Mouse (Mus musculus): Measurements from ENCODE around the gene Eef1akmt4. TPM values are rescaled to one million over a fixed set of nuclear protein-coding genes. Genes with fewer than 3 reads are reported as not detected.
A peak's percentile ranks its signal among the peaks of the same experiment; 100 is the strongest.
"Not testable (repeated sequence)": the region's sequence is repeated elsewhere in the genome, so short reads cannot be mapped to it uniquely, and the experiment has no call there.

Eef1akmt4 gene
- polyA plus RNA-seq, 1 experiment from 2014 or later = 16.2 TPM

DNA sequence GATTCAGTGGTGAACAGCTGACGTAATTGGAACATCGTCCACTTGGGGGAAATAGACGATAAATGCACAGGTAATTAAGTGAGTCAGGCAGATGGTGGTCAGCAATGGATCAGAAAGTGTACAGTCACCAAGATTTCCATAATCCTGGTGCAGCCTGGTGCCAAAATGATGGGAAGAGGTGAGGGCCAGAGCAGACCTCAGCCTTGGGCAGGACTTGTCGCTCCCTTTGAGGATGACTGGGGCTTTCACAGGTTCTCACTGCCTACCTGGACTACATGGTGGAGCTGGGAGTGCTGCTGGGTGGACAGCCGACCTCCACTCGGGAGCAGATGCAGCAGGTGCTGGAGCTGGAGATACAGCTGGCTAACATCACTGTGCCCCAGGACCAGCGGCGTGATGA lies 26.0 kb downstream of the Eef1akmt4 start:
- H3K9me3 ChIP-seq = no peaks in the 10 kb centered on the region
- H3K27me3 ChIP-seq = no peaks in the 10 kb centered on the region
- no peak for ATAC-seq (ENCODE audit: low read depth)
- no peak overlapping the region for H3K4me2 ChIP-seq
- 0 out of 2 replicates have a peak overlapping the region, but pooled peaks have one; percentile 17 for H3K9ac ChIP-seq
- no peaks in the 10 kb centered on the region for H3K36me3 ChIP-seq
- H3K4me3 ChIP-seq = no peak overlapping the region
- 82% methylated on average over 8 of the region's 8 CpGs for WGBS
- H3K4me1 ChIP-seq (replicated peaks) = 0 out of 2 replicates have a peak, but pooled peaks cover 9% of the 10 kb centered on the region
- no peak overlapping the region for H3K27ac ChIP-seq (replicated peaks)

DNA sequence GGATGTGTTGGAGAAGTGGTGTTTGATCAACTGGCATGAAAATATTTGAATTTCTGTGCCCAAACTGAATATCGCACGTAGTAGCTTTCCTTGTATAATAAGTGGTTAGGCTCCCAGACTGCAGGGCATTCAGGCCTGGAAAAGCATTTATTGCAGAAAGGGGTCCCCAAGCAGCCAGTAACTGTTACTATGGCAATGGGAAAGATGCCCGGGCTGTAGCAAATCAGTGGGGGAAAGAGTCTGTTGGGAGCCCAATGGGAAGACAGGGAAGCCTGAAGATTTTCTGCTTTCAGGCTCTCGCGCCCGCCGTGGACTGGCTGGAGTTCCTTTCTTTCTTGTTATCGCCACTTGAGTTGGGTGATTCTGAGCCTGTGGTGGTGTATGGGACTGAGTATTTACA lies 27.0 kb downstream of the Eef1akmt4 start:
- Histone ChIP-seq H3K4me2 (no peak overlapping the region; the same call in 1 of the 2 replicates), H3K4me1 (replicated peaks) (0 out of 2 replicates have a peak, but pooled peaks cover 9% of the 10 kb centered on the region), H3K9me3 (no peaks in the 10 kb centered on the region), H3K27ac (replicated peaks) (no peak overlapping the region; the same call in none of the 2 replicates), H3K9ac (no peak overlapping the region), H3K27me3 (no peaks in the 10 kb centered on the region), H3K36me3 (no peaks in the 10 kb centered on the region), H3K4me3 (no peak overlapping the region)
- 69% methylated on average over 8 of the region's 8 CpGs for WGBS
- peak; percentile 70 for ATAC-seq (ENCODE audit: low read depth)

DNA sequence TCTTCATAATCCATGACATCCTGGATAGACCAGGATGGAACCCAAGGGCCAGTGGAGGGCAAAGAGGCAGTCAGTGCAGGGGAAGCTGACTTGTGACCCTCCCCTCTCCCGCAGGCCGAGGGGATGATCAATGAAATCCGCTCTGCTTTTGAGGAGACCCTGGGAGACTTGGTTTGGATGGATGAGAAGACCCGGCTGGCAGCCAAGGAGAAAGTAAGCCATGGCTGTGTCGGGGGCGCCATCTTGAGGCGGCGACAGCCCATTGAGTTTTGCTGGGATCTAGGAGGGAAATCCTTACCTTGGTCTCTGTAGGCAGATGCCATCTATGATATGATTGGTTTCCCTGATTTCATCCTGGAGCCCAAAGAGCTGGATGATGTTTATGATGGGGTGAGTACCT lies 30.8 kb downstream of the Eef1akmt4 start:
- no peaks in the 10 kb centered on the region for H3K27me3 ChIP-seq
- H3K4me3 ChIP-seq = no peak overlapping the region
- no peak overlapping the region for H3K4me2 ChIP-seq
- peak; percentile 37; the same call in 1 of the 2 replicates for ATAC-seq (ENCODE audit: low read depth)
- no peak overlapping the region for H3K9ac ChIP-seq
- H3K4me1 ChIP-seq (replicated peaks) = 0 out of 2 replicates have a peak, but pooled peaks cover 9% of the 10 kb centered on the region
- H3K9me3 ChIP-seq = no peaks in the 10 kb centered on the region
- no peaks in the 10 kb centered on the region for H3K36me3 ChIP-seq
- WGBS = 2% methylated on average over 8 of the region's 8 CpGs
- H3K27ac ChIP-seq (replicated peaks) = no peak overlapping the region

DNA sequence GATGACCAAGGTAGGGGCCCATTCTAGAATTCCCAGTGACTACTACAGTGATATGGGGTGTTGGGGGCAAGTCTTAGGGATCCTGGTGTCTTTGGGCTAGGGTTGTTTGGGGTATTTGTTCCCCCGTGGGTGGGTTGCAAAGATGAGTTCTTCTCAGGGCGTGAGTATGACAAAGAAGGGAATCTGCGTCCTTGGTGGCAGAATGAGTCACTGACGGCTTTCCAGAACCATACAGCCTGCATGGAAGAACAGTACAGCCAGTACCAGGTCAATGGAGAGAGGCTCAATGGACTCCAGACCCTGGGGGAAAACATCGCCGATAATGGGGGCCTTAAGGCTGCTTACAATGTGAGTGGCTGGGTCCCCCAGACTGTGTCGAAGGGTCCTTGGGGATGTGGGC lies 32.5 kb downstream of the Eef1akmt4 start:
- Histone ChIP-seq H3K9ac (no peak overlapping the region; the same call in 1 of the 2 replicates), H3K4me2 (no peak overlapping the region), H3K4me3 (no peak overlapping the region), H3K9me3 (no peaks in the 10 kb centered on the region), H3K27me3 (no peaks in the 10 kb centered on the region), H3K4me1 (replicated peaks) (0 out of 2 replicates have a peak, but pooled peaks cover under 1% of the 10 kb centered on the region), H3K36me3 (no peaks in the 10 kb centered on the region), H3K27ac (replicated peaks) (no peak overlapping the region)
- ATAC-seq (ENCODE audit: low read depth) = no peak
- WGBS = 87% methylated on average over 7 of the region's 7 CpGs

DNA sequence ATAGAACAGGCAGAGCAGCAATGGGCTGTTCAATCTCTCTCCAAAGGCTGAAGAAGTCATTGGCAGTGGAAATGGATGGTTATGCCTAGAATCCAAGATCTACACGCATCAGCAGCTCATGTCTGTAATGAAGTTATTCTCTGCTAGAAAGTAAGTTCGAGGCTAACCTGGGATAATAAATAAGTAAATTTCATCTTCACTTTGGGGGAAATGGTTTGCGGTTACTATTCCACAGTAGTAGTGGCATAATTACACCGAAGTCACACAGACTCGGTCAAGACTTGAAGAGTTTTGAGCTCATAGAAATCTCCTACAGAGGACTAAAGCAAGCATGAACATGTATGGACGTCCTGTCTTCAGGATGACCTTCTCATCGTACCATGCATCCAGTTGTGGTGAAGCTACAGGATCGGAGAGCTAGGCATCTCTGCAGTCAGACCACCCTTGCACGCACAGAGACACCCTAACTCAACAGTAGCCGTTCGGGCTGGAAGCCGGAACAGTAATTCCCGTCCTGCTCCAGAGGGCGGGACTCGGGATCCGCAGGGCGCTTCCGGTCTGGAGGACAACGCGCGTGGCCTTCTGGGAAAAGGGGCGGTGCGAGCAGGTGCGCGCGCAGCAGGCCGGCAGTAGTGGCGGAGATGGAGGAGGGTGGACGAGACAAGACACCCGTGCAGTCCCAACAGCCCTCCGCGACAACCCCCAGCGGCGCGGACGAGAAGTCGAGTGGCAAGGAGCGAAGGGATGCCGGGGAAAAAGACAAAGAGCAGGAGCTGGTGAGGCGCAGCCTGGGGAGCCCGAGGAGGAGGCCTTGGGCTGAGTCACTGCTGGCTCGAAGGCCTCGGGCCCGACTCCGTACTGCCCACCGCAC lies 39.9 kb downstream of the Eef1akmt4 start, which contains the start of gene Psmd2:
Psmd2 (plus strand) TSS at position 577 of the 871 bp plus-strand sequence.
- peak within 1 kb of the TSS; percentile 80 for H3K4me2 ChIP-seq
- H3K27me3 ChIP-seq = no peaks in the 10 kb centered on the region
- peak within 1 kb of the TSS; percentile 86 for H3K4me3 ChIP-seq
- peak within 1 kb of the TSS; percentile 88 for H3K27ac ChIP-seq (replicated peaks)
- peak; percentile 96 for ATAC-seq (ENCODE audit: low read depth)
- peaks cover 20% of the 10 kb centered on the region for H3K36me3 ChIP-seq
- 2% methylated on average over 46 of the region's 46 CpGs for WGBS
- peak within 1 kb of the TSS; percentile 93 for H3K9ac ChIP-seq
- H3K9me3 ChIP-seq = no peaks in the 10 kb centered on the region
- peaks cover 19% of the 10 kb centered on the region for H3K4me1 ChIP-seq (replicated peaks)

DNA sequence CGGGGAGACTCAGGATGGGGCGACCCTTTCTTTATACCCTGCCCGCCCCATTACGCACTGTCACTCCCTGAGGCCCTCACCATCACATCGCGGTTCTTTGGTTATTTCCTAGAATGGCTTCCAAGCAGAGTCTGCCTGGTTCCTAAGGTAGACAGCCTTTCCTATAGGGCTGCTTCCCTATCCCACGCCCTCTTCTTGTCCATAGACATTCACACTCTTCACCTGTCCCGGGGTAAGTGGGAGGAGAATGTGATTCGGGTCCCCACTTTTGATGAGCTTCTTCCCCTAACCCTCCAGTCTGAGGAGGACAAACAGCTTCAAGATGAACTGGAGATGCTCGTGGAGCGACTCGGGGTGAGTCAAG lies 40.5 kb downstream of the Eef1akmt4 start:
- Histone ChIP-seq H3K27me3 (no peaks in the 10 kb centered on the region), H3K4me3 (peak overlapping the region; percentile 86), H3K36me3 (peaks cover 26% of the 10 kb centered on the region), H3K4me2 (peak overlapping the region; percentile 80), H3K27ac (replicated peaks) (peak overlapping the region; percentile 88), H3K4me1 (replicated peaks) (peaks cover 19% of the 10 kb centered on the region), H3K9ac (peak overlapping the region; percentile 93), H3K9me3 (no peaks in the 10 kb centered on the region)
- WGBS = 10% methylated on average over 12 of the region's 12 CpGs
- no peak for ATAC-seq (ENCODE audit: low read depth)

DNA sequence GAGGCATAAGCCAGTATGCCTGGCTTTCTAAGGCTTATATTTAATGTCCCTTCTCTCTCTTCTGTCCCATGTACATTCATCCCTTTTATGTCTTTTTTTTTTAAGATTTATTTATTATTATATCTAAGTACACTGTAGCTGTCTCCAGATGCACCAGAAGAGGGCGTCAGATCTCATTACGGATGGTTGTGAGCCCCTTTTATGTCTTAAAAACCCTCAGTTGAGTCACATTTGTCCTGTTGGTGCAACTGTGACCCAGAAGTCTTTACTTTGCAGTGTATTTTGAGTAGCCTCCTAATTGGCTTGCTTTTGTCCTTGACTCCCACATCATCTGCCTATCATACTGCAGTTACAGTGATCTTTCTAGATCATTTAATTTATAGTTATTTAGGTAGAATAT lies 41.9 kb downstream of the Eef1akmt4 start:
- Histone ChIP-seq H3K27me3 (no peaks in the 10 kb centered on the region), H3K4me3 (0 out of 2 replicates have a peak overlapping the region, but pooled peaks have one; percentile 86), H3K9ac (no peak overlapping the region), H3K36me3 (peaks cover 40% of the 10 kb centered on the region), H3K27ac (replicated peaks) (no peak overlapping the region), H3K9me3 (no peaks in the 10 kb centered on the region), H3K4me2 (peak overlapping the region; percentile 80), H3K4me1 (replicated peaks) (peaks cover 19% of the 10 kb centered on the region)
- no peak for ATAC-seq (ENCODE audit: low read depth)
- 62% methylated on average over 2 of the region's 2 CpGs for WGBS

DNA sequence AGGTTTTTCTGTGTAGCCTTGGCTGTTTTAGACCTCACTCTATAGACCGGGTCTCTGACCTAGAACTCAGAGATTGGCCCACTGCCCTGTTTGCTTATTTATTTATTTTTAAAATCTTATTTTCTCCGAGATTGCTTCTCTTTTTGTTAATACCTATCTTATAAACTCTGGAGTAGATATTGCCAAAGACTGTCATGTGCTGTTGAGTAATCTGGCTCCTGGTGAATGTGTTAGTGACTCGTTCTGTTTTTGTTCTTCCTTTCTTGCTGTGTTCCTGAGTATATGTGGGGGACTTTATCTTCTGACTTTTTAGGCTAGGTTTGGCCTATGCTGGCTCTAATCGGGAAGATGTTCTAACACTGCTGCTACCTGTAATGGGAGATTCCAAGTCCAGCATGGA lies 46.3 kb downstream of the Eef1akmt4 start:
- 88% methylated on average over 4 of the region's 4 CpGs for whole genome bisulfite sequencing
- Histone ChIP-seq H3K27ac (replicated peaks) (no peak overlapping the region), H3K9ac (no peak overlapping the region), H3K4me2 (no peak overlapping the region), H3K9me3 (no peaks in the 10 kb centered on the region), H3K4me1 (replicated peaks) (peaks cover 8% of the 10 kb centered on the region), H3K4me3 (no peak overlapping the region), H3K36me3 (peaks cover 83% of the 10 kb centered on the region), H3K27me3 (no peaks in the 10 kb centered on the region)
- no peak for ATAC-seq (ENCODE audit: low read depth)

DNA sequence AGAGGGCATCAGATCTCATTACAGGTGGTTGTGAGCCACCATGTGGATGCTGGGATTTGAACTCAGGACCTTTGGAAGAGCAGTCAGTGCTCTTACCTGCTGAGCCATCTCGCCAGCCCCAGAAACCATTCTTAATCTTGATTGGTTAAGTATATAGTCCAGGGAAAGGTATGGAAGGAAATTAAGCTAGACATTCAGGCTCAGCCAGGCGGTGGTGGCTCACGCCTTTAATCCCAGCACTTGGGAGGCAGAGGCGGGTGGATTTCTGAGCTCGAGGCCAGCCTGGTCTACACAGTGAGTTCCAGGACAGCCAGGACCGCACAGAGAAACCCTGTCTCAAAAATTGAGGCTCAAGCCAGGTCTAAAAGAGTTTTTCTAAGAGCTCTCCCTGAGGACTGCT lies 56.6 kb downstream of the Eef1akmt4 start, which contains the start of gene Eif4g1:
Eif4g1 (plus strand) TSS at position 301 of the 400 bp plus-strand sequence.
- not testable (repeated sequence) for H3K27ac ChIP-seq (replicated peaks); H3K4me1 ChIP-seq (replicated peaks); H3K27me3 ChIP-seq; ATAC-seq (ENCODE audit: low read depth); H3K9ac ChIP-seq; H3K4me3 ChIP-seq; H3K4me2 ChIP-seq; H3K9me3 ChIP-seq
- peaks cover 26% of the 10 kb centered on the region for H3K36me3 ChIP-seq
- 85% methylated on average over 3 of the region's 6 CpGs for WGBS

MicroRNAs encoded within 50 kb of the gene (microRNA counts, 519-probe panel; counts per million panel counts)
- 3,632 counts per million, percentile 53 among the panel's probes with 10 or more counts for microRNA mmu-miR-1224

Small RNAs within 50 kb of the gene (microRNA-seq; reads per million reads assigned to microRNA genes)
- 37.0 reads per million, percentile 42 among the genes with 10 or more reads in this experiment for gene Mir1224

Other genes starting within 250 kb of the Eef1akmt4 start
- 120 and 123 TPM in 2 replicates for gene Abcc5, start 185.2 kb upstream of the Eef1akmt4 start, polyA plus RNA-seq (2015; fragmentation: Nextera tagmentation; extraction: Ambion mirVana)
- gene Eif2b5, start 112.8 kb upstream of the Eef1akmt4 start, polyA plus RNA-seq (2015; fragmentation: Nextera tagmentation; extraction: Ambion mirVana) = 102 and 103 TPM in 2 replicates
- 48.5 and 55.4 TPM in 2 replicates for gene Dvl3, start 94.6 kb upstream of the Eef1akmt4 start, polyA plus RNA-seq (2015; fragmentation: Nextera tagmentation; extraction: Ambion mirVana)
- 1,020 and 1,063 TPM in 2 replicates for gene Ap2m1, start 76.1 kb upstream of the Eef1akmt4 start, polyA plus RNA-seq (2015; fragmentation: Nextera tagmentation; extraction: Ambion mirVana)
- 72.2 and 81.5 TPM in 2 replicates for gene Abcf3, start 63.0 kb upstream of the Eef1akmt4 start, polyA plus RNA-seq (2015; fragmentation: Nextera tagmentation; extraction: Ambion mirVana)
- 23.8 and 27.0 TPM in 2 replicates for gene Vwa5b2, start 22.1 kb upstream of the Eef1akmt4 start, polyA plus RNA-seq (2015; fragmentation: Nextera tagmentation; extraction: Ambion mirVana)
- gene Gm49333, start within 50 bp of the Eef1akmt4 start, polyA plus RNA-seq (2015; fragmentation: Nextera tagmentation; extraction: Ambion mirVana) = 1.4 TPM in 1 of 2 replicates, not detected in the other
- gene Alg3, start 142 bp downstream of the Eef1akmt4 start, polyA plus RNA-seq (2015; fragmentation: Nextera tagmentation; extraction: Ambion mirVana) = 43.2 and 44.8 TPM in 2 replicates
- 20.8 and 23.7 TPM in 2 replicates for gene Camk2n2, start 9.7 kb downstream of the Eef1akmt4 start, polyA plus RNA-seq (2015; fragmentation: Nextera tagmentation; extraction: Ambion mirVana)
- 12.2 and 12.8 TPM in 2 replicates for gene Ece2, start 18.2 kb downstream of the Eef1akmt4 start, polyA plus RNA-seq (2015; fragmentation: Nextera tagmentation; extraction: Ambion mirVana)
- gene Psmd2, start 40.1 kb downstream of the Eef1akmt4 start, polyA plus RNA-seq (2015; fragmentation: Nextera tagmentation; extraction: Ambion mirVana) = 352 and 361 TPM in 2 replicates
- gene Eif4g1, start 56.7 kb downstream of the Eef1akmt4 start, polyA plus RNA-seq (2015; fragmentation: Nextera tagmentation; extraction: Ambion mirVana) = 141 and 144 TPM in 2 replicates
- gene Fam131a, start 81.6 kb downstream of the Eef1akmt4 start, polyA plus RNA-seq (2015; fragmentation: Nextera tagmentation; extraction: Ambion mirVana) = 26.3 and 27.8 TPM in 2 replicates
- gene Polr2h, start 106.1 kb downstream of the Eef1akmt4 start, polyA plus RNA-seq (2015; fragmentation: Nextera tagmentation; extraction: Ambion mirVana) = 89.9 and 92.3 TPM in 2 replicates
- 30.8 and 31.4 TPM in 2 replicates for gene Clcn2, start 106.2 kb downstream of the Eef1akmt4 start, polyA plus RNA-seq (2015; fragmentation: Nextera tagmentation; extraction: Ambion mirVana)
- 5.8 and 6.9 TPM in 2 replicates for gene Chrd, start 121.5 kb downstream of the Eef1akmt4 start, polyA plus RNA-seq (2015; fragmentation: Nextera tagmentation; extraction: Ambion mirVana)
- gene Thpo, start 122.9 kb downstream of the Eef1akmt4 start, polyA plus RNA-seq (2015; fragmentation: Nextera tagmentation; extraction: Ambion mirVana) = 0.99 and 1.5 TPM in 2 replicates

Measured in neural tube, embryonic 13.5 days (tissue).